Mouse (Mus musculus) skeletal muscle tissue, adult 2 months (tissue): Measurements from ENCODE around the gene Gm17657.
"Not testable (repeated sequence)": the region's sequence is repeated elsewhere in the genome, so short reads cannot be mapped to it uniquely, and the experiment has no call there.

Experiments
- DNase-seq: peaks from one replicate; pipeline ENCODE4 v3.0.0-alpha.2; 2012; ENCODE audit warnings: low read depth, low spot score

Gene Gm17657

GRCm38 (mm10) chr17:29502005-29502668 is 47.3 kb downstream of the Gm17657 start:
- DNase-seq, result no peak

- no peak for DNase-seq
Observed at GRCm38 (mm10) chr17:29500802-29501469, 48.5 kb downstream of the Gm17657 start.

- no peak for DNase-seq
Observed at GRCm38 (mm10) chr17:29500243-29500740, 49.1 kb downstream of the Gm17657 start.

GRCm38 (mm10) chr17:29499511-29499910 is 49.9 kb downstream of the Gm17657 start:
- DNase-seq, result no peak

GRCm38 (mm10) chr17:29498952-29499351 is 50.5 kb downstream of the Gm17657 start:
- not testable (repeated sequence) for DNase-seq

GRCm38 (mm10) chr17:29498028-29498427 is 51.4 kb downstream of the Gm17657 start:
- DNase-seq, result peak; percentile 36

GRCm38 (mm10) chr17:29497481-29497880 is 52.0 kb downstream of the Gm17657 start:
- DNase-seq, result not testable (repeated sequence)

GRCm38 (mm10) chr17:29497071-29497354 is 52.4 kb downstream of the Gm17657 start:
- no peak for DNase-seq

- no peak for DNase-seq
Observed at GRCm38 (mm10) chr17:29496211-29497070, 53.0 kb downstream of the Gm17657 start.

- DNase-seq, result no peak
Observed at GRCm38 (mm10) chr17:29494732-29495076, 54.7 kb downstream of the Gm17657 start.

GRCm38 (mm10) chr17:29494062-29494731 is 55.2 kb downstream of the Gm17657 start:
- DNase-seq, result no peak

- no peak for DNase-seq
Observed at GRCm38 (mm10) chr17:29493461-29493980, 55.9 kb downstream of the Gm17657 start.

GRCm38 (mm10) chr17:29492269-29493191 is 56.9 kb downstream of the Gm17657 start:
- DNase-seq, result peak; percentile 82

GRCm38 (mm10) chr17:29491591-29492268 is 57.7 kb downstream of the Gm17657 start:
- DNase-seq, result peak; percentile 71

GRCm38 (mm10) chr17:29490713-29491581 is 58.5 kb downstream of the Gm17657 start, which contains the start of gene Pim1:
Pim1 (plus strand) TSS chr17:29490753.
- no peak for DNase-seq

GRCm38 (mm10) chr17:29489971-29490712 is 59.3 kb downstream of the Gm17657 start:
- DNase-seq, result peak; percentile 99

GRCm38 (mm10) chr17:29488978-29489970 is 60.2 kb downstream of the Gm17657 start:
- DNase-seq, result no peak
